Mouse (Mus musculus) thymus, adult 2 months (tissue): ENCODE data around the gene Hck. TPM values are rescaled to one million over a fixed set of nuclear protein-coding genes. Genes with fewer than 3 reads are reported as not detected.
A peak's percentile ranks its signal among the peaks of the same experiment; 100 is the strongest.

ENCODE experiments used
- DNase-seq: peaks from one replicate; pipeline ENCODE4 v3.0.0; 2021
- H3K27ac ChIP-seq: fragments of 200-500 bp; 2 replicates; pipeline ENCODE4 v1.5.1; 2012; ENCODE audit warnings: low read length, control low read depth; ENCODE audit not compliant: control insufficient read depth, insufficient read depth
- H3K27me3 ChIP-seq: fragments of 200-500 bp; 2 replicates; pipeline ENCODE4 v1.6.1; 2012; ENCODE audit warnings: mild to moderate bottlenecking, low read length, moderate library complexity, mixed read lengths; ENCODE audit not compliant: control insufficient read depth, insufficient read depth
- H3K36me3 ChIP-seq: fragments of 200-500 bp; 2 replicates; pipeline ENCODE4 v1.6.1; 2012; ENCODE audit warnings: mild to moderate bottlenecking, low read length, moderate library complexity; ENCODE audit not compliant: control insufficient read depth, insufficient read depth
- H3K4me1 ChIP-seq: fragments of 200-500 bp; replicated peaks from 2 replicates; pipeline ENCODE4 v1.6.1; 2012; ENCODE audit warnings: low read length; ENCODE audit not compliant: control insufficient read depth, insufficient read depth
- H3K4me3 ChIP-seq: fragments of 200-500 bp; 2 replicates; pipeline ENCODE4 v1.5.1; 2012; ENCODE audit warnings: mild to moderate bottlenecking, low read length, control low read depth, moderate library complexity; ENCODE audit not compliant: control insufficient read depth, insufficient read depth
- CTCF ChIP-seq: fragments of 200-500 bp; IDR thresholded peaks from 2 replicates; pipeline ENCODE4 v1.5.1; 2012; ENCODE audit warnings: mild to moderate bottlenecking, control low read depth, low read length, moderate library complexity, borderline replicate concordance; ENCODE audit not compliant: control insufficient read depth, poor library complexity, insufficient read depth; ENCODE audit errors: extremely low read depth
- POLR2A ChIP-seq: fragments of 200-500 bp; IDR thresholded peaks from 2 replicates; pipeline ENCODE4 v1.6.1; 2012; ENCODE audit warnings: mild to moderate bottlenecking, low read length, control low read depth, moderate library complexity; ENCODE audit not compliant: control insufficient read depth, poor library complexity, insufficient read depth; ENCODE audit errors: extremely low read depth
- WGBS: fragments of 180-500 bp; shearing (Covaris S2); methylation state at CpG from one replicate; pipeline ENCODE4 v1.1.7; 2018; 5-methylcytosine and 5-hydroxymethylcytosine counted together
- polyA plus RNA-seq: library from polyadenylated mRNA; depleted of rRNA; stranded (reverse); fragments of >200 nt; gene quantifications from 2 replicates; pipeline ENCODE4 v1.2.3, GENCODE M21; 2012

The Hck gene
- polyA plus RNA-seq, 1 experiment, result 22.1 TPM

- Histone ChIP-seq H3K4me1 (no peaks in the 10 kb centered on the region), H3K27me3 (no peaks in the 10 kb centered on the region), H3K4me3 (no peak overlapping the region), H3K36me3 (no peaks in the 10 kb centered on the region), H3K27ac (no peak overlapping the region)
- 42% methylated on average over 10 of the region's 10 CpGs for WGBS
- no peak for TF ChIP-seq POLR2A
- no peak for TF ChIP-seq CTCF
- peak; percentile 51 for DNase-seq
Observed at GRCm38 (mm10) chr2:153142620-153143199, 34.4 kb downstream of the Hck start.

- H3K27ac ChIP-seq, result no peak overlapping the region
- no peak for TF ChIP-seq POLR2A
- no peak for TF ChIP-seq CTCF
- no peaks in the 10 kb centered on the region for H3K36me3 ChIP-seq
- no peak for DNase-seq
- no peaks in the 10 kb centered on the region for H3K4me1 ChIP-seq
- no peaks in the 10 kb centered on the region for H3K27me3 ChIP-seq
- 95% methylated on average over 5 of the region's 5 CpGs for whole genome bisulfite sequencing
- no peak overlapping the region for H3K4me3 ChIP-seq
Observed at GRCm38 (mm10) chr2:153145346-153145745, 37.1 kb downstream of the Hck start.

GRCm38 (mm10) chr2:153147236-153147635, 39.0 kb downstream of the Hck start:
- Histone ChIP-seq H3K4me1 (0 out of 2 replicates have a peak, but pooled peaks cover 2% of the 10 kb centered on the region), H3K36me3 (no peaks in the 10 kb centered on the region), H3K27me3 (no peaks in the 10 kb centered on the region), H3K27ac (no peak overlapping the region), H3K4me3 (no peak overlapping the region)
- WGBS, result 66% methylated on average over 3 of the region's 3 CpGs
- DNase-seq, result no peak
- no peak for TF ChIP-seq POLR2A
- no peak for TF ChIP-seq CTCF

GRCm38 (mm10) chr2:153147715-153148114, 39.4 kb downstream of the Hck start:
- no peaks in the 10 kb centered on the region for H3K36me3 ChIP-seq
- 26% methylated on average over 3 of the region's 3 CpGs for WGBS
- 0 out of 2 replicates have a peak, but pooled peaks cover 3% of the 10 kb centered on the region for H3K4me1 ChIP-seq
- no peak overlapping the region for H3K4me3 ChIP-seq
- DNase-seq, result peak; percentile 75
- TF ChIP-seq POLR2A, result no peak
- peak; percentile 66; the same call in 1 of the 2 replicates for TF ChIP-seq CTCF
- H3K27ac ChIP-seq, result no peak overlapping the region
- no peaks in the 10 kb centered on the region for H3K27me3 ChIP-seq

- WGBS, result 91% methylated on average over 3 of the region's 3 CpGs
- Histone ChIP-seq H3K27me3 (no peaks in the 10 kb centered on the region), H3K36me3 (no peaks in the 10 kb centered on the region), H3K4me1 (0 out of 2 replicates have a peak, but pooled peaks cover 3% of the 10 kb centered on the region), H3K27ac (no peak overlapping the region), H3K4me3 (no peak overlapping the region)
- DNase-seq, result no peak
- TF ChIP-seq POLR2A, result no peak
- TF ChIP-seq CTCF, result no peak
Observed at GRCm38 (mm10) chr2:153149742-153150141, 41.5 kb downstream of the Hck start.

- H3K27ac ChIP-seq, result no peak overlapping the region
- no peak for TF ChIP-seq POLR2A
- no peak for TF ChIP-seq CTCF
Observed at GRCm38 (mm10) chr2:153151026-153151425, 42.8 kb downstream of the Hck start.

More at GRCm38 (mm10) chr2:153151026-153151425, 42.8 kb downstream of the Hck start:
- 91% methylated on average over 7 of the region's 7 CpGs for WGBS
- H3K4me1 ChIP-seq, result 0 out of 2 replicates have a peak, but pooled peaks cover 3% of the 10 kb centered on the region
- no peak for DNase-seq
- no peaks in the 10 kb centered on the region for H3K36me3 ChIP-seq
- H3K4me3 ChIP-seq, result no peak overlapping the region
- H3K27me3 ChIP-seq, result no peaks in the 10 kb centered on the region
